Mouse (Mus musculus) neural tube, embryonic 12.5 days (tissue): ENCODE results near the gene Rnf111. TPM values are rescaled to one million over a fixed set of nuclear protein-coding genes. Genes with fewer than 3 reads are reported as not detected.
"Not testable (repeated sequence)": the region's sequence is repeated elsewhere in the genome, so short reads cannot be mapped to it uniquely, and the experiment has no call there.

Experiments
- ATAC-seq: fragments of 200-750 bp; cut with Nextera tagmentation; 2 replicates; pipeline ENCODE4 v1.8.0; 2017; ENCODE audit warnings: low read depth, mild to moderate bottlenecking, moderate TSS enrichment, moderate library complexity; ENCODE audit not compliant: low FRiP score
- H3K27ac ChIP-seq: fragments of 300-500 bp; sonication (generic); 2 replicates; pipeline ENCODE4 v1.5.1; 2016
- H3K27me3 ChIP-seq: fragments of 300-500 bp; sonication (generic); replicated peaks from 2 replicates; pipeline ENCODE4 v1.6.1; 2016; ENCODE audit warnings: mild to moderate bottlenecking
- H3K36me3 ChIP-seq: fragments of 300-500 bp; sonication (generic); 2 replicates; pipeline ENCODE4 v1.6.1; 2016; ENCODE audit warnings: mild to moderate bottlenecking
- H3K4me1 ChIP-seq: fragments of 300-500 bp; sonication (generic); 2 replicates; pipeline ENCODE4 v1.6.1; 2016
- H3K4me2 ChIP-seq: fragments of 300-500 bp; sonication (generic); replicated peaks from 2 replicates; pipeline ENCODE4 v1.6.1; 2016; ENCODE audit warnings: mild to moderate bottlenecking
- H3K4me3 ChIP-seq: fragments of 300-500 bp; sonication (generic); 2 replicates; pipeline ENCODE4 v1.5.1; 2016
- H3K9ac ChIP-seq: fragments of 300-500 bp; sonication (generic); 2 replicates; pipeline ENCODE4 v1.6.1; 2016; ENCODE audit warnings: mild to moderate bottlenecking
- H3K9me3 ChIP-seq: fragments of 300-500 bp; sonication (generic); 2 replicates; pipeline ENCODE4 v1.6.1; 2016; ENCODE audit warnings: mild to moderate bottlenecking
- WGBS: fragments of 180-500 bp; shearing (Covaris S2); methylation state at CpG from one replicate; pipeline ENCODE4 v1.1.7; 2016; 5-methylcytosine and 5-hydroxymethylcytosine counted together
- polyA plus RNA-seq: library from polyadenylated mRNA; unstranded; fragments of >200 nt; fragmentation: Nextera tagmentation; extraction: Ambion mirVana; gene quantifications from 2 replicates; pipeline ENCODE4 v1.2.1, GENCODE M21; 2016

Rnf111 gene
- polyA plus RNA-seq, 1 experiment from 2014 or later, result 48.2 TPM

- Histone ChIP-seq H3K27me3 (no peaks in the 10 kb centered on the region), H3K9ac (no peak overlapping the region), H3K9me3 (no peaks in the 10 kb centered on the region), H3K4me2 (no peak overlapping the region), H3K4me1 (no peaks in the 10 kb centered on the region), H3K36me3 (peaks cover 3% of the 10 kb centered on the region; the same call in 1 of the 2 replicates), H3K27ac (no peak overlapping the region), H3K4me3 (no peak overlapping the region)
- WGBS, result 71% methylated on average over 2 of the region's 2 CpGs
- no peak for ATAC-seq
Observed at GRCm38 (mm10) chr9:70487401-70487800, 16.1 kb downstream of the Rnf111 start.

DNA sequence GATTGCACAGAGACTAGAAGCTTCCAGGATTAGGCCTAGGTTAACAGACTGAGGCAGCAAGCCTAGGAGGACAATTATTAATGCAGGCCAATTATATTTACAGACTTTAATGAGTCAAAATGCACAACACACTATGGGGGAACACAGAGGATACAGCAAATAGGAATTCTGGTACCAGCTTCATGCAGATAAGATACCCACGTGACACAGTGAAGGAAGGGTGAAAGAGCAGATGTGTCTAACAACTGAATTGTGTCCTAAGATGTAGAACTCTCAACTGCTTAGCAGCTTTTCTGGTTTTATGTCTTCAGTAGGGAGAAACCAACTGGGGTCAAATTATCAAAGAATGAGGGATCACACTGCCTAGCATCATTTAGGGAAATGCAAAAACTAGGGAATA, 17.7 kb downstream of the Rnf111 start:
- H3K36me3 ChIP-seq, result peaks cover 3% of the 10 kb centered on the region; the same call in 1 of the 2 replicates
- no peak for ATAC-seq
- no peak overlapping the region for H3K9ac ChIP-seq
- no peak overlapping the region for H3K27ac ChIP-seq
- no peak overlapping the region for H3K4me3 ChIP-seq
- H3K4me1 ChIP-seq, result no peaks in the 10 kb centered on the region
- no peaks in the 10 kb centered on the region for H3K9me3 ChIP-seq
- WGBS, result 84% methylated on average over 1 of the region's 1 CpGs
- no peak overlapping the region for H3K4me2 ChIP-seq
- no peaks in the 10 kb centered on the region for H3K27me3 ChIP-seq

DNA sequence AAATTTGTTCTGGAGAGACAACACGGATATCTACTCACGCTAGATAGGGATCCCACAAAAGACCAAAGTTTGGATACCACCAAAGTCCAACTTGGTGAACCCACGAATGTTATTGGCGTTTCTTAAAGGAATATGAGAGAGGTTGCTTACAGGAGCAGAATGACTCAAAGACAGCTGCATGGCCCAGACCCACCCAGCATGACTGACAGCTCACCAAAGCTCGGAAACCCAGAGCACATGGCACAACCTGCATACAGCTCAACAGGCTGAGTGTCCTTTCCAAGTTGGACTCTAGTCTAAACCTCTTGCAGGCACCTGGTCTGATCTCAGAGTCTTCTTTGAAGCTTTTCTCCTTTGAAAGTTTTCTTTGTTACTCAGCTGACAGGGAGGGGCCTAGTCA, 20.0 kb downstream of the Rnf111 start:
- H3K4me3 ChIP-seq, result no peak overlapping the region
- H3K9ac ChIP-seq, result no peak overlapping the region
- 95% methylated on average over 5 of the region's 5 CpGs for WGBS
- H3K4me2 ChIP-seq, result no peak overlapping the region
- no peaks in the 10 kb centered on the region for H3K27me3 ChIP-seq
- no peak for ATAC-seq
- no peaks in the 10 kb centered on the region for H3K9me3 ChIP-seq
- H3K36me3 ChIP-seq, result peaks cover 3% of the 10 kb centered on the region; the same call in 1 of the 2 replicates
- H3K4me1 ChIP-seq, result no peaks in the 10 kb centered on the region
- H3K27ac ChIP-seq, result no peak overlapping the region

DNA sequence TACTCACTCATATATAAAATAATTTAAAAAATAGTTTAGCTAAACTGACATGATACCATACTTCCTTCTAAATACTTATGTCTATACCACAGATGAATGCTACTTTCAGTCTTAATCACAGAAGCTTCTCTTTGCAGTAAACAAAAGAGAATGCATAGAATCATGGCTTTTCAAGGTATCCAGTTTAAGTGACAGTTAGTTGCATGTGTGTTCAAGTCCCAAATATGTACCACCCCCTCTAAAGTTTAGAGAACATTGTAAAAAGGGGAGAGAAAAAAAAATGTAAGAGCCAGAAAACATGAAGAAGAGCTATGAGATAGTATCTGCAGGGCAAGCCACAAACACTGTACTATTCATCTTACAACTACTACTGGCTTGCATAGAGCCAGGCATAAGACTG, 21.7 kb downstream of the Rnf111 start:
- ATAC-seq, result no peak
- H3K9me3 ChIP-seq, result no peaks in the 10 kb centered on the region
- no peak overlapping the region for H3K4me2 ChIP-seq
- H3K4me1 ChIP-seq, result no peaks in the 10 kb centered on the region
- H3K4me3 ChIP-seq, result no peak overlapping the region
- H3K9ac ChIP-seq, result no peak overlapping the region
- H3K27me3 ChIP-seq, result no peaks in the 10 kb centered on the region
- H3K27ac ChIP-seq, result no peak overlapping the region
- H3K36me3 ChIP-seq, result peaks cover 3% of the 10 kb centered on the region; the same call in 1 of the 2 replicates

DNA sequence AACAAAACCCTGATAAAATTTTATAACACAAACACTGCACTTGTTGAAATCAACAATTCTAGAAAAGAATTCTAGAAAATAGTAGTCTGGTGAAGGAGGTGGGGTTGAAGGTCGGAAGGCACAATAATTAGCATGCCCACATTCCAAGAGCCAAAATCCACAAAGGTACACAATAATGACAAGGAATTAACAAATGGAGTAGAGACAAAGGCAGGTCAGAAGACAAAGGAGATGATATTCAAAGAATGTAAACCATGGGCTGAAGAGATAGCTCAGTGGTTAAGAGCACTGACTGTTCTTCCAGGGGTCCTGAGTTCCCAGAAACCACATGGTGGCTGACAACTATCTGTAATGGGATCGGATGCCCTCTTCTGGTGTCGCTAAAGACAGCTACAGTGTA, 26.3 kb downstream of the Rnf111 start:
- Histone ChIP-seq H3K27ac (no peak overlapping the region), H3K27me3 (no peaks in the 10 kb centered on the region), H3K4me3 (no peak overlapping the region), H3K4me2 (no peak overlapping the region), H3K4me1 (no peaks in the 10 kb centered on the region), H3K9me3 (no peaks in the 10 kb centered on the region), H3K36me3 (peaks cover 33% of the 10 kb centered on the region), H3K9ac (no peak overlapping the region)
- ATAC-seq, result no peak
- WGBS, result 91% methylated on average over 3 of the region's 3 CpGs

DNA sequence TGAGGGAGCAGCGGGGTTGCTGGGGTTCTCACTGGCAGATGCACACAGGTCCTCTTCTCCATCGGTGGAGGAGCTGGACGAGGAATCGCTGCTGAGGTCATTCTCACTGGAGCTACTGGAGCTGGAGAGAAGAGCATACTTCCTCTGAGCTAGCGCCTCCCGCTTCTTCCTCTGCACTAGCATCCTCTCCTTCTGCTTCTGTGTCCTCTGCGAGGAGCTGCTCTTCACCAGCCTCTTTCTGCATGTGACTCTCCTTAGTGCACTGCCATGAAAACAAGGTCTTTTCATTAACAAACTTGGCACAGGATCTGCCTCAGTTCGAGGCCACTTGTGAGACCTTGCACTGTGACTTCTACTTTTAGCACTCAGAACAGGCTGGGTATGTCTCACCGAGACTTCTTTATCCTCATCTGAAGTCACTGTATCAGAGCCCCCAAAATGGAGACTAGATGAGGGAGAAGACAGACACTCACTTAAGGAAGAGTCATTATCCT, 27.7 kb downstream of the Rnf111 start:
- Histone ChIP-seq H3K9ac (no peak overlapping the region), H3K36me3 (peaks cover 35% of the 10 kb centered on the region), H3K27me3 (no peaks in the 10 kb centered on the region), H3K4me3 (no peak overlapping the region), H3K9me3 (no peaks in the 10 kb centered on the region), H3K4me2 (no peak overlapping the region), H3K27ac (no peak overlapping the region), H3K4me1 (no peaks in the 10 kb centered on the region)
- ATAC-seq, result no peak
- WGBS, result 92% methylated on average over 9 of the region's 9 CpGs

- peaks cover 35% of the 10 kb centered on the region for H3K36me3 ChIP-seq
- H3K27me3 ChIP-seq, result no peaks in the 10 kb centered on the region
- H3K9me3 ChIP-seq, result no peaks in the 10 kb centered on the region
- ATAC-seq, result no peak
- no peak overlapping the region for H3K9ac ChIP-seq
- no peak overlapping the region for H3K4me2 ChIP-seq
- 95% methylated on average over 1 of the region's 1 CpGs for WGBS
- no peak overlapping the region for H3K4me3 ChIP-seq
- H3K4me1 ChIP-seq, result no peaks in the 10 kb centered on the region
- no peak overlapping the region for H3K27ac ChIP-seq
Observed at GRCm38 (mm10) chr9:70473400-70473799, 30.1 kb downstream of the Rnf111 start.

DNA sequence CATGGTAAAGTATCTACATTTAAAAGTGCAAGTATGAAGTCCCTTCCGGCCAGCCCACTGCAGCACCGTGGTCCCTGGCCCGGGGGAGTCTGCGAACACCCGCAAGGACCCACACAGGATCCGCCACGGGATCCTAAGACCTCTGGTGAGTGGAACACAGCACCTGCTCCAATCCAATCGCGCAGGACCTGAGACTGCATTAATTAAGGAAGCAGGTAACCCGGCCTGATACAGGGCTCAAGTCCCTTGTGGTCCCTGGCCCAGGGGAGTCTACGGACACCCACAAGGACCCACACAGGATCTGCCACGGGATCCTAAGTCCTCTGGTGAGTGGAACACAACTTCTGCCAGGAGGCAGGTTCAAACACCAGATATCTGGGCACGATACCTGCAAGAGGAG, 40.4 kb downstream of the Rnf111 start:
- H3K27ac ChIP-seq, ATAC-seq, H3K9ac ChIP-seq: not testable (repeated sequence)

DNA sequence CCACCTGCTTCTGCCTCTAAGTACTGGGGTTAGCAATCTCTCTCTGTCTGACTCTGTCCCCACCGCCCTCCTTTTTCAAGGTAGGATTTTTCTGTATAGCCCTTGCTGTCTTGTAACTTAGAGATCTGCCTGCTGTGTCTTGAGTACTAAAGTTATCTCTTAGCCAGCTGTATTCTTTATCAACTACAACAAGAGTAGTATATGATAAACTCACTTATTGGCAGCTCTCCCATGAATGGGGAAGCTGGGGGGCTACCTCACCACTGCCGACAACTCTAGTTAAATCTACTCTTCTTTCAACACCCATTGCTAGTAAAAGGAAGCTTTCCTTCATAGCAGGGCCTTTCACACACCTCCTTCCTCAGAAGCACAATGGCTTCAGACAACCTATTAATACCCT, 51.2 kb downstream of the Rnf111 start:
- no peaks in the 10 kb centered on the region for H3K9me3 ChIP-seq
- H3K4me1 ChIP-seq, result no peaks in the 10 kb centered on the region
- peaks cover 57% of the 10 kb centered on the region for H3K36me3 ChIP-seq
- H3K4me3 ChIP-seq, result no peak overlapping the region
- no peak overlapping the region for H3K27ac ChIP-seq
- WGBS, result 94% methylated on average over 2 of the region's 2 CpGs
- ATAC-seq, result no peak
- H3K9ac ChIP-seq, result no peak overlapping the region
- no peak overlapping the region for H3K4me2 ChIP-seq
- no peaks in the 10 kb centered on the region for H3K27me3 ChIP-seq

More for the DNA sequence above, 40.4 kb downstream of the Rnf111 start:
- WGBS, result 97% methylated on average over 13 of the region's 13 CpGs
- H3K9me3 ChIP-seq, H3K4me1 ChIP-seq, H3K4me3 ChIP-seq, H3K4me2 ChIP-seq, H3K27me3 ChIP-seq: not testable (repeated sequence)
- peaks cover 20% of the 10 kb centered on the region for H3K36me3 ChIP-seq

GRCm38 (mm10) chr9:70449072-70449471, 54.5 kb downstream of the Rnf111 start:
- Histone ChIP-seq H3K4me2 (no peak overlapping the region), H3K4me3 (no peak overlapping the region)
- WGBS, result 96% methylated on average over 5 of the region's 5 CpGs

GRCm38 (mm10) chr9:70439959-70440358, 63.6 kb downstream of the Rnf111 start:
- H3K9ac ChIP-seq, result no peak overlapping the region
- 94% methylated on average over 4 of the region's 4 CpGs for WGBS
- no peak overlapping the region for H3K4me2 ChIP-seq
- no peak overlapping the region for H3K4me3 ChIP-seq
- no peaks in the 10 kb centered on the region for H3K4me1 ChIP-seq
- peaks cover 71% of the 10 kb centered on the region for H3K36me3 ChIP-seq
- H3K27ac ChIP-seq, result no peak overlapping the region
- H3K27me3 ChIP-seq, result no peaks in the 10 kb centered on the region
- ATAC-seq, result no peak
- no peaks in the 10 kb centered on the region for H3K9me3 ChIP-seq

More at GRCm38 (mm10) chr9:70449072-70449471, 54.5 kb downstream of the Rnf111 start:
- no peak overlapping the region for H3K27ac ChIP-seq
- no peak for ATAC-seq
- no peaks in the 10 kb centered on the region for H3K27me3 ChIP-seq
- no peaks in the 10 kb centered on the region for H3K4me1 ChIP-seq
- H3K9me3 ChIP-seq, result no peaks in the 10 kb centered on the region
- H3K9ac ChIP-seq, result no peak overlapping the region
- peaks cover 43% of the 10 kb centered on the region for H3K36me3 ChIP-seq

DNA sequence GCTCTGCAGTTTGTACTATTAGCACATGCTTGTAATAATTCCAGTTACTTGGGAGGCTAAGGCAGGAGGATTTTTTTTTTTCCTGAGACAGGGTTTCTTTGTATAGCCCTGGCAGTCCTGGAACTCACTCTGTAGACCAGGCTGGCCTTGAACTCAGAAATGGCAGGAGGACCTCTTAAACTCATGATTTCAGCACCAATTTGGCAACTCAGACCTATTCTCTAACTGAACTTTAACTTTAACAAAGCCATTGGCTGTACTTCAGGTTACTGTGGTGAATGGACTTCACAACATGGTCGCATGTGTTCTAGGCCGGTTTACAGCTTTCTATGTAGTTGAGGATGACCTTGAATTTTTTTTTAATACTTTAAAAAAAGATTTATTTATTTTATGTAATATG, 80.9 kb downstream of the Rnf111 start:
- H3K9me3 ChIP-seq, result no peaks in the 10 kb centered on the region
- no peak for ATAC-seq
- H3K27ac ChIP-seq, result no peak overlapping the region
- H3K36me3 ChIP-seq, result peaks cover 40% of the 10 kb centered on the region
- H3K27me3 ChIP-seq, result no peaks in the 10 kb centered on the region
- peaks cover 8% of the 10 kb centered on the region for H3K4me1 ChIP-seq
- 95% methylated on average over 2 of the region's 2 CpGs for WGBS
- no peak overlapping the region for H3K9ac ChIP-seq
- H3K4me2 ChIP-seq, result no peak overlapping the region
- H3K4me3 ChIP-seq, result no peak overlapping the region

GRCm38 (mm10) chr9:70421257-70422056, 82.1 kb downstream of the Rnf111 start, which contains the start of gene Ccnb2:
TSS of gene Ccnb2 (minus strand) at chr9:70421547.
- 3% methylated on average over 45 of the region's 45 CpGs for WGBS
- peaks cover 37% of the 10 kb centered on the region for H3K36me3 ChIP-seq
- H3K4me2 ChIP-seq, result peak within 1 kb of the TSS; percentile 89
- peak within 1 kb of the TSS; percentile 63 for H3K9ac ChIP-seq
- no peaks in the 10 kb centered on the region for H3K9me3 ChIP-seq
- peak within 1 kb of the TSS; percentile 60 for H3K4me3 ChIP-seq
- no peaks in the 10 kb centered on the region for H3K27me3 ChIP-seq
- H3K27ac ChIP-seq, result no peak within 1 kb of the TSS
- peaks cover 8% of the 10 kb centered on the region for H3K4me1 ChIP-seq
- peak; percentile 93 for ATAC-seq
